Mouse (Mus musculus): ENCODE data around the gene Cer1.

The Cer1 gene

GRCm38 (mm10) chr4:82874791-82875190 is 10.2 kb downstream of the Cer1 start:
- DNase-seq (ENCODE audit: low spot score in 2 of 2), result no peak

DNA sequence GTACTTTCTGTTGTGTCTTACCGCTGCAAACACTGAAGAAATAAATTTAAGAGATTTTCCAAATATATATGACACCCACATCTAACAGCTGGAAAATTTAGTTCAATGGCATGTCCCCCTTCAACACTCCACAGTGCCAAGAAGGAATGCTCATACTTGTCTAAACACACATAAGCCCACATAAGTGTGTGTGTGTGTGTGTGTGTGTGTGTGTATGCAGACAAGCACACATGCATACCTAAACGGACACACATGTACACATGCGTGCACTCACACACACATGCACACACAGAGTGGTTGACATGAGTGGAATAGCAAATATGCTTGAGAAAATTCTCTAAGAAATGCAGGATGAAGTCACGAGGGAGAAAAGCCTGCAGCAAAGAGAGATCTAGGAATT is 12.4 kb downstream of the Cer1 start:
- DNase-seq (ENCODE audit: low spot score in 2 of 2), result no peak

DNA sequence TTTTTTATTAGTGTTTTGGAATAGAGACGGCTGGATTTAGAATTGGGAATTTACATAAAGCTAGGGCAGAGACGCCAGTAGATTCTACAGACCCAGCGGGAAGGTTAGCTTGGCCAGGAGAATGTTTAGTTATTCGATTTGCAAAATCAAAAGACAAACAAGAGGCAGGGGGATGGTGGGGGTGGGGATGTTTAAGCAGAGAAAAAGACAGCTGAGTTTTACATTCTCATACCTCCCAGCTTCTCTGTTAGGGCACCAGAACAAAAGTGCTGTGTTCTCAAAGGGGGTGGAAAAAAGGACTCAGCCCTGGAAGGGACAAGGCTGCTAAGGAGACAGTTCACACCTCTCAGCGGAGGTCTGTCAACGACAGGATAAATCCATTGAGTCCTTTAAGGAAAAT is 12.8 kb downstream of the Cer1 start:
- no peak for DNase-seq (ENCODE audit: low spot score in 2 of 2)

- DNase-seq (ENCODE audit: low spot score in 2 of 2), result no peak
Observed at GRCm38 (mm10) chr4:82870931-82871330, 14.0 kb downstream of the Cer1 start.

DNA sequence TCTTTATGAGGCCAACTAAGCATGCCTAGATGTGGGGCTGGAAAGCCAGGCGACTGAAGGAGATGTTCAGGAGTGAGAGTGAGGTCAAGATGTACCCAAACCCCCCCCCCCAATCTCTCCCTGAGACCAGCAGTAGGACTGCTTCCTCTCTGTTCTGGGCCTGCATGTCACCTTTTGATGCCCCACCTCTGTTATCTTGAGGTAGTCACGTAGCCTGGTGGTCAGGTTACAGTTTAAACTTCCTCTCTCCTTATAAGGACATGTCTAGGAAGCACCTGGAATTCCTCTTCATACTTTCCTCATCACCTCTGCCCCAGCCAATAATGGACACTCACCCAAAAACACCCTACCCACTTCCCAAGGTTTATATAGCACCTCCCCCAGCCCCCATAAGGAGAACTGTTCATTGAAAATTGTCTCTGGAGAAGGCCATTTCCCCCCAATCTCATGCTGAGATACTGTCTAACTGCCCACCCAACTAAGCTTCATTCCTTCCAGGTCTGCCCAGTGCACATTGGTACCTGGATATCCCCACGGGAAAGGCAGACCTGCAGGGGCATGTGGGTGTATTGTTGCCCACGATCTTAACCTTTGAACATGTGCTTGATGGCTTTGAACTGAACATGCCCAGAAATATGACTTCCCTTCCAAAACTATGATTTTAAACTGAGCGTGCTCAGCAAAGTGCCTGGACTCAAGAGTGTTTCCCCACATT is 17.1 kb downstream of the Cer1 start:
- no peak for DNase-seq (ENCODE audit: low spot score in 2 of 2)

DNA sequence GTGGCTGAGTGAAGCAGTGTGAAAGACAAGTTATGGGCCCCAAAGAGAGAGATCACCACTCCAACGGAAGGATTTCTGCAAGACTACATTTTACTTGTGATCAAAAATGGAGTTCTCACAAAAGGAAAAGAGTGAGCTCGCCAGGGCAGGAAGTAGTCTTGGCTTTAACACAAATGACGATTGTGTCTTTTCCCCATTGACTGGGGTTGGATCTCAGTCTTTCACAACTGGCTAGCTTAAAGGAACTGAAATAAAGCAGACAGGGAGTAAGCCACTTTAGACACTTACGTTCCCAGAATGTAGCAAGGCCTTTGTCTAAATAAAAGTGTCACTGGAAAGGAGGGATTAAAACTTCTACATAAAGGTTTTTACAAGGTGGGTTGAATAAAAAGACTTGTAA is 17.8 kb downstream of the Cer1 start:
- DNase-seq (ENCODE audit: low spot score in 2 of 2), result no peak

DNA sequence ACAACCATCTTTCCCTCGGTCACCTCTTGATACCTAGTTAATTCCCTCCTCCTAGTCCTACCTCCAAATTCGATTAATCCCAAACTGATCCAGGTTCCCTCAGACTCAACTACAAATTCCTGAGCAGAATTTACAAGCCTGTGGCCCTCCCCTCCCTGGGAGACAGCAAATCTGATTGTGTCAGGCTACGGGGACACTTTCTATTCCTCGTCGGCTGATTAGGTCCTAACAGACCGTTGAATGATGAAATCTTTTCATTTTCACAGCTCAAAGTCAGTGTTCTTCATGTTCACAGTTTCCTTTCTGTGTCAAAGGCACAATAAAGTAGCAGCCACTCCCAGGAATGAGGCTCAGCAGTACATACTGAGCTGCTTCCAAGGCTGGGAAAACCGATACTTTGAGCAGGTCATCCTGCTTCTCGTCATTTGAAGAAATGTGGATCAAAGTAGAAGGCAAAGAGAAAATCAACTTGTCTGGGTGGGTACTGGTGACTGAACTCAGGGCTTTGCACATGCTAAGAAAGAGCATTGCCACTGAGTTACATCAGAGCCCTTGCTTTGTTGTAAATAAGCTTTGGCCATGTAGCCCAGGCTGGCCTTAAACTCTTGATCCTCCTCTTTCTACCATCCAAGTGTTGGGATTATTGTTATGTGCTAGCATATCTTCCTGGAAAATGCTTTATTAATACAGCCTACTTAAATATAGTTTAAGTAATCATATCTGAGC is 19.8 kb downstream of the Cer1 start:
- no peak for DNase-seq (ENCODE audit: low spot score in 2 of 2)

DNA sequence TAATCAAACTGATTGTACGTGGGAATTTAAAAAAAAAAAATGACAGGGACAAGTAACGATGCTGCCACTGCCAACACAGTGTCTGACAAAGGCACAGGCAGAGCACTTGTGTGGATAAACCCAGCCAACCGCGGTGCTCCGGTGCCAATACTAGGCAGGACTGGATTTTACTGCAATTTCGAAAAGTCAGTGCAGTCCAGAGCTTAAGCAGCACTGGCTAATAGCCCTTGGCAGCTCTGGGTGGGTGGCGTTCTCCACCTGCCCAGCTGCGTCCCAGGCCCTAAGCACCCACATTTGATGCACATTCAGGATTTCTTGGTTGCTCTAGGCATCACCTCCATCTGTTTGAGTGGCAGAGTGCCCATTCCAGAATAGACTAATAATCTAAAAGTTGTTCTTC is 21.6 kb downstream of the Cer1 start:
- no peak for DNase-seq (ENCODE audit: low spot score in 2 of 2)

- DNase-seq (ENCODE audit: low spot score in 2 of 2), result no peak
Observed at GRCm38 (mm10) chr4:82861451-82861850, 23.5 kb downstream of the Cer1 start.

GRCm38 (mm10) chr4:82860566-82860965 is 24.4 kb downstream of the Cer1 start:
- no peak for DNase-seq (ENCODE audit: low spot score in 2 of 2)

DNA sequence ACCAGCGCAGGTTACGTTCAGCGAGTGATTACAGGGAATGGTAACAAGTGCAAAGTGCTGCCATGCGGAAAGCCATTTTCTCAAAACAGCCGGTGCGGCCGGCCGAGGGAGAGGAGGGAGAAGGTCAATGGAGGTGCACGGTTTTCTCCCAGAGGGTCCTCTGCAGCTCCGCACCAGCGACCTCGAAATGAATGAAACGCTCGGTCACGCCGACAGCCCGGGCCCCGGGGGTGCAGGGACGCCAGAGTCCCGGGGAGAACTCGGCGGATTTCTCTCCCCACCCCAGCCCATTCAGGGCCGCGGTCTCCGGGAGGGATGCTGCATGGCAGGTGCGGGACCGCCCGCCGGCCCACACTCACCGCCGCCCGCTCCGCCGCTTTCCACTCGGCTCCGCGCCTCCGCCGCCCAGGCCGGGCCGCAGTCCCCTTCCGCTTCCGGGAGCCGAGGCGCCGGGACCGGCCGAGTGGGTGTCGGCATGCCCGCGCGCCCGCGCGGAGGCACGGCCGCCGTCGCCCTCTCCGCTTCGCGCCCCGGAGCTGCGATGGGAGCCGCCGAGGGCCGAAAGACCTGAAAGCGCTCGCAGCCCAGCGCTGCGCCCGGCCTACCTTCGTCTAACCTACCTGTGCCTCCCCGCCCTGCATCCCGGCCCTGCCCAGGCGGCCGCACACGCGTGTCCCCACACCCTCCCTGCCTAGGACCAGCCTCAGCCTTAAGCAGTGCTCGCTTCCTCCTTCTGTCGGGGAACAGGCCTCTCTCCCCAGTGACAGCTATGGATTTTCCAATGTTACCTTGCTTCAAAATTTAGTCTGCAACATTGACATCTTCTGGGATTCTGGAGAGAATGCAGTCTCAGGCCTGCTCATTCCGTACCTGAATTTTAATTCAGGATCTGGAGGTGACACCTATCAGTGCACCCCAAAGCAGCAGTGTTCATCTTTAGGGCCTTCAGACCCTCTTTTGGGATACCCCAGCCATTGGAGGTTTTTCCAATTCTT is 25.5 kb downstream of the Cer1 start, which contains the start of gene Zdhhc21:
TSS of gene Zdhhc21 (minus strand) at position 828 of the 995 bp plus-strand sequence.
- peak; percentile 60 to 77 for DNase-seq (ENCODE audit: low spot score in 2 of 2)

DNA sequence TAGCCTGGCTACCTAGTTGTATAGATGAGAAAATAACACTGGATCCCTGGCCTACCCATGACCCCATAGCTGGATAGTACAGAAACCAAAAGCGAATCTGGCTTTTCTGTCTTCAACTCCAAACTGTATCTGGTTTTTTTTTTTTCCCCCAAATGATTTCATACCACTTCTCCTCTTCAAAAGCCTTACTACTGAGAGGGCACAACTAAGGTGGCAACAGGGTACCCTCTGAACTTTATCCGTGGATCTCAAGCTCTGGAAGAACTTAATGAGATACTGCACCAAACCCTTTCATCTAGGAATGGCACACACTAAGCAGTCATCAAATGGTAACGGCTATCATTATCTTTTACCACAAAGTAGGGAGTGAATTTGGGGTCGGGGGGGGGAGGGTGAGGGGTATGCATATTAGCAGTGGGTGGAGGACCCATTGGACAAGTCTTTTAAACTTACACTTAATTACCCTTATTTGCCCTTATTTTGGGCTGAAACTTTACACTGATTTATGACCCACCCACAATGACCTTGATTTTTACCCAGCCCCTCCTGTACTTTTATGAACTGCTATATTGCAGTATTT is 26.4 kb downstream of the Cer1 start:
- no peak for DNase-seq (ENCODE audit: low spot score in 2 of 2)

- no peak for DNase-seq (ENCODE audit: low spot score in 2 of 2)
Observed at GRCm38 (mm10) chr4:82856986-82857385, 28.0 kb downstream of the Cer1 start.

- DNase-seq (ENCODE audit: low spot score in 2 of 2), result no peak
Observed at GRCm38 (mm10) chr4:82853809-82854208, 31.1 kb downstream of the Cer1 start.

DNA sequence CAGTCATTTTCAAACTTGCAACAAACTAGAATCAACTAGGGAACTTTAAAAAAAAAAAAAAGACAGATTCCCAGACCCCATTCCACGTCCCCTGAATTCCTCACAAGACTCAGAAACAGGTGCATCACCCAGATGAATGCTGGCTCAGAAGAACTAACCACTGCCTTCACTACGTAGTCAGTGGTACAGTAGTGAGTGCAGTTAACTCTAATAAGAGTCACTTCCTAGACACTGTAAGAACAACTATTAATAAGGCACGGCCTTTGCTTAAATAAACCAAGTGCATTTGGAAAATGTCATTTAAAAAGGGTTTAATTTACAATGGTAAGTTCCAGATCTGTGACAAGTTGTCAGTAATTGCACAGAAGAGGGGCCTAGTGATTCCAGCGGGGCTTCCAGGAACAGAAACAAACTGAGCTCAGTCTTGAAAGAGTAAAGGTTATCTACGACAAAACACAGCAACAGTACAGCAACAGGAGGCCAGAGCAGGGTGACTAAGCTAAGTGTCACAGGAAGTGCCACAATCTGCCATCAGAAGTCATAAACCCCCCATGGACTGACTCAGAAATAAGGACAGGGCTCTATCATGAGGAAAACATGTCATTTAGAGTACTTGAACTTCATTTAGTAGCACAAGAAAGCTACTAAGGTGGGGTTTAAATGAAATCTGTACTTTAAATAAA is 36.3 kb downstream of the Cer1 start:
- no peak for DNase-seq (ENCODE audit: low spot score in 2 of 2)

DNA sequence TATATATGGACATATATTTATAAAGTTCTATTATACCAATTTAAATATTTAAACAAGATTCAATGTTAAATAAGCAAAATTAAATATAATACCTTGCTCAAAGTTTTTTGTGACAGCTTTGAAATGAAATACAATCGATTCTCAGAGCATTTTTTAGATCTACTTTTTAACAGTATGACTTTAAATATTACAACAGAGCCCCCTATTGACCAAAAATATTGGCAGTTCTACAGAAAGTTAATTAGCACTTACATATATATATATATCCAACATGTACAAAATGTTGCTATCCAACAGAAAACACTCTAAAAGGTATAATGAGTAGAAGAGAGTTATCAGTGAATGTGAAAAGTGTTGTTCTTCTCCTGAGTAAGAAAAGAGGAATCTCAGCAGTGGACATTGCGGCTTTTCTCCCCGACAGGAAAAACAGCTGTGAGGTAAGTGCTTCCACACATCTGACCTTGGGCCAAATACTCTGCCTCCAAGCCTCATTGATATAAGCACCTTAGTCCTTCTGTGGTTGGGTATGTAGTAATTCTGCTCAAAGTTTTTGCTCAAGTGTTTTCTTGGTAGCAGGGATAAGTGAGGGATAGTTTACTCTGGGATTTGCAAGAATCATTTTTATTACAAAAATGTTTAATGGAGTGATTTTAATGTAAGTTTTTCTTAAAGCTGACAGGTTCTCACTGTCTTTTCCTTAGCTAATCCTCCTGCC is 47.3 kb downstream of the Cer1 start:
- no peak for DNase-seq (ENCODE audit: low spot score in 2 of 2)

Data from spleen, postnatal 10 days (tissue).